Comparison of ENCODE assay signal across 8 mouse cellular contexts in genomic region chr15:82145851-82146769, GRCm38 (mm10). TPM values are rescaled to one million over a fixed set of nuclear protein-coding genes. Genes with fewer than 3 reads are reported as not detected.
DNase-seq lines count a peak whose midpoint lies in the region; ATAC-seq and TF ChIP-seq lines count a peak whose summit lies in the region.

No protein-coding gene starts in this region.

- WGBS in kidney, adult 2 months = 25% methylated on average over 11 of the region's 11 CpGs
- WGBS in forebrain, postnatal 0 days = 7% methylated on average over 11 of the region's 11 CpGs
- WGBS in macrophage (ENCODE audit: missing documents) = 37% methylated on average over 11 of the region's 11 CpGs

- ATAC-seq in forebrain, postnatal 0 days = no peak
- no peak for ATAC-seq in activated CD4-positive, CD25-positive, alpha-beta regulatory T cell, adult 4 months

- peaks cover 19% of the 10 kb centered on the region; the same call in 1 of the 2 replicates for H3K4me1 ChIP-seq in kidney, adult 2 months (ENCODE audit: control insufficient read depth, insufficient read depth, low read length)
- peaks cover 22% of the 10 kb centered on the region for H3K4me1 ChIP-seq in forebrain, postnatal 0 days (ENCODE audit: insufficient read depth)

- peak overlapping the region; percentile 36; the same call in 1 of the 2 replicates for H3K9ac ChIP-seq in forebrain, postnatal 0 days

- H3K36me3 ChIP-seq in kidney, adult 2 months (ENCODE audit: control insufficient read depth, insufficient read depth, low read length) = no peaks in the 10 kb centered on the region
- H3K36me3 ChIP-seq in forebrain, postnatal 0 days (ENCODE audit: insufficient read depth) = peaks cover 9% of the 10 kb centered on the region
- peaks cover 3% of the 10 kb centered on the region; the same call in 1 of the 2 replicates for H3K36me3 ChIP-seq in macrophage (ENCODE audit: inconsistent target)

- H3K27ac ChIP-seq in kidney, adult 2 months (ENCODE audit: insufficient read depth, low read depth, low read length) = peak overlapping the region; percentile 93
- peak overlapping the region; percentile 98 for H3K27ac ChIP-seq in forebrain, postnatal 0 days (ENCODE audit: low read depth, low read length)
- peak overlapping the region; percentile 95 for H3K27ac ChIP-seq in macrophage

- no peak for TF ChIP-seq CTCF in kidney, adult 2 months (conservative IDR thresholded peaks at IDR 0.05; ENCODE audit: insufficient read depth, insufficient read length, low read depth, low read length)
- TF ChIP-seq CTCF in forebrain, postnatal 0 days (IDR thresholded peaks at IDR 0.05; ENCODE audit: low read depth) = 0 out of 2 replicates have a peak, but pooled peaks have one; percentile 23

- peaks cover 35% of the 10 kb centered on the region for H3K79me2 ChIP-seq in macrophage (ENCODE audit: inconsistent target)

- peak overlapping the region; percentile 48 for H3K4me2 ChIP-seq in forebrain, postnatal 0 days (ENCODE audit: low read depth)

- peak overlapping the region; percentile 51 for H3K4me3 ChIP-seq in kidney, adult 2 months (ENCODE audit: insufficient read depth, low read depth, low read length)
- H3K4me3 ChIP-seq in forebrain, postnatal 0 days (ENCODE audit: low read depth, low read length) = peak overlapping the region; percentile 73
- H3K4me3 ChIP-seq in macrophage (ENCODE audit: inconsistent target) = no peak overlapping the region

- DNase-seq in kidney, adult 2 months = peak; percentile 10
- DNase-seq in kidney, adult 18-20 months = no peak
- DNase-seq in Muller cell, postnatal 12 days (ENCODE audit: inconsistent ontology term) = peak; percentile 24
- peak; percentile 50 for DNase-seq in forebrain, postnatal 0 days
- DNase-seq in adrenal gland, postnatal 25 days = no peak
- no peak for DNase-seq in adrenal gland, postnatal 36 days

- no peak for TF ChIP-seq POLR2A in kidney, adult 2 months (IDR thresholded peaks at IDR 0.05; ENCODE audit: low read depth, low read length)

- no peaks in the 10 kb centered on the region for H3K9me3 ChIP-seq in forebrain, postnatal 0 days (ENCODE audit: low read length)

- H3K27me3 ChIP-seq in kidney, adult 2 months (replicated peaks; ENCODE audit: control insufficient read depth, insufficient read depth, low read length) = no peaks in the 10 kb centered on the region
- H3K27me3 ChIP-seq in forebrain, postnatal 0 days (ENCODE audit: insufficient read depth, low read length) = no peaks in the 10 kb centered on the region

RNA-seq across cellular contexts. Expression of gene Srebf2, which starts 0.9 kb away (rescaled TPM):
- polyA plus RNA-seq in kidney, adult 2 months (2012; rRNA removed) = 102 and 118 TPM in 2 replicates
- 121 and 171 TPM in 2 replicates for total RNA-seq in forebrain, postnatal 0 days (2014; rRNA removed)
- polyA plus RNA-seq in forebrain, postnatal 0 days (2015; fragmentation: Nextera tagmentation; extraction: Ambion mirVana) = 147 and 193 TPM in 2 replicates
- total RNA-seq in macrophage (2018; cell fraction: chromatin; rRNA removed) = 100 to 1,000 TPM in 14 of 26 experiments, 10 to 100 TPM in 12; 60.9 to 181 (median 103) TPM
- total RNA-seq in macrophage (2018; cell fraction: cytosol; rRNA removed) = 100 to 1,000 TPM in 9 of 26 experiments, 10 to 100 TPM in 17; 64.9 to 127 (median 91.5) TPM
- total RNA-seq in macrophage (2018; cell fraction: nucleus; rRNA removed) = 100 to 1,000 TPM in 23 of 26 experiments, 10 to 100 TPM in 3; 88.9 to 183 (median 130) TPM
- 41.2 to 100 TPM (median 69.4 TPM) in 3 replicates for polyA plus RNA-seq in macrophage (2018)
- 85.2 and 95.5 TPM in 2 replicates for total RNA-seq in adrenal gland, postnatal 25 days (2021)
- polyA plus RNA-seq in activated CD4-positive, CD25-positive, alpha-beta regulatory T cell, adult 4 months (2017; shearing (Covaris generic)) = 10 to 100 TPM; 32.6 to 51.4 TPM
- total RNA-seq in adrenal gland, postnatal 36 days (2021) = 100 to 1,000 TPM in 1 of 2 experiments, 10 to 100 TPM in 1; 80.3 to 113 TPM

RNA-seq across cellular contexts. Expression of gene Ccdc134, which starts 18.4 kb away (rescaled TPM):
- polyA plus RNA-seq in kidney, adult 2 months (2012; rRNA removed) = 6.9 and 7.5 TPM in 2 replicates
- total RNA-seq in forebrain, postnatal 0 days (2014; rRNA removed) = 13.0 and 14.7 TPM in 2 replicates
- 6.7 and 6.8 TPM in 2 replicates for polyA plus RNA-seq in forebrain, postnatal 0 days (2015; fragmentation: Nextera tagmentation; extraction: Ambion mirVana)
- 10 to 100 TPM in 25 of 26 experiments, 1 to 10 TPM in 1; 4.4 to 84.1 (median 43.3) TPM for total RNA-seq in macrophage (2018; cell fraction: chromatin; rRNA removed)
- 10 to 100 TPM in 11 of 26 experiments, 1 to 10 TPM in 15; 3.4 to 15.5 (median 9.1) TPM for total RNA-seq in macrophage (2018; cell fraction: cytosol; rRNA removed)
- total RNA-seq in macrophage (2018; cell fraction: nucleus; rRNA removed) = 10 to 100 TPM in 25 of 26 experiments, 1 to 10 TPM in 1; 5.5 to 72.4 (median 31.5) TPM
- 6.6 to 13.4 TPM (median 7.9 TPM) in 3 replicates for polyA plus RNA-seq in macrophage (2018)
- total RNA-seq in adrenal gland, postnatal 25 days (2021) = 11.2 and 11.3 TPM in 2 replicates
- polyA plus RNA-seq in activated CD4-positive, CD25-positive, alpha-beta regulatory T cell, adult 4 months (2017; shearing (Covaris generic)) = 10 to 100 TPM; 23.4 to 28.1 TPM
- total RNA-seq in adrenal gland, postnatal 36 days (2021) = 10 to 100 TPM in 1 of 2 experiments, 1 to 10 TPM in 1; 6.7 to 11.3 TPM

Comparison
In these comparisons a context has a peak if more than half of its experiments do, and no peak if none do; other contexts are left out.
1. DNase-seq: peak in kidney, adult 2 months (single experiment), Muller cell, postnatal 12 days (single experiment) and forebrain, postnatal 0 days (single experiment); none in kidney, adult 18-20 months (single experiment), adrenal gland, postnatal 25 days (single experiment) and adrenal gland, postnatal 36 days (0 of 2).
2. Peak in every context shown above with its lines, with median percentiles within 50 percentile points of each other: H3K27ac ChIP-seq.